Mouse (Mus musculus): ENCODE measurements around the gene Ttc39b.
A peak's percentile ranks its signal among the peaks of the same experiment; 100 is the strongest.
"Not testable (repeated sequence)": the region's sequence is repeated elsewhere in the genome, so short reads cannot be mapped to it uniquely, and the experiment has no call there.

The Ttc39b gene

GRCm38 (mm10) chr4:83273616-83274050, 50.4 kb downstream of the Ttc39b start:
- peak; percentile 98 for DNase-seq (ENCODE audit: low read depth)

- peak; percentile 58 for DNase-seq (ENCODE audit: low read depth)
Observed at GRCm38 (mm10) chr4:83272917-83273615, 51.0 kb downstream of the Ttc39b start.

- DNase-seq (ENCODE audit: low read depth), result no peak
Observed at GRCm38 (mm10) chr4:83270481-83270880, 53.6 kb downstream of the Ttc39b start.

GRCm38 (mm10) chr4:83269614-83270013, 54.4 kb downstream of the Ttc39b start:
- DNase-seq (ENCODE audit: low read depth), result peak; percentile 85

GRCm38 (mm10) chr4:83265926-83266692, 57.9 kb downstream of the Ttc39b start:
- DNase-seq (ENCODE audit: low read depth), result no peak

- no peak for DNase-seq (ENCODE audit: low read depth)
Observed at GRCm38 (mm10) chr4:83264832-83265231, 59.2 kb downstream of the Ttc39b start.

- DNase-seq (ENCODE audit: low read depth), result peak; percentile 53
Observed at GRCm38 (mm10) chr4:83261998-83262397, 62.1 kb downstream of the Ttc39b start.

- no peak for DNase-seq (ENCODE audit: low read depth)
Observed at GRCm38 (mm10) chr4:83259690-83260089, 64.4 kb downstream of the Ttc39b start.

GRCm38 (mm10) chr4:83258273-83258672, 65.8 kb downstream of the Ttc39b start:
- no peak for DNase-seq (ENCODE audit: low read depth)

- no peak for DNase-seq (ENCODE audit: low read depth)
Observed at GRCm38 (mm10) chr4:83257279-83258260, 66.5 kb downstream of the Ttc39b start.

GRCm38 (mm10) chr4:83256779-83257178, 67.3 kb downstream of the Ttc39b start:
- DNase-seq (ENCODE audit: low read depth), result peak; percentile 85

GRCm38 (mm10) chr4:83254941-83255340, 69.1 kb downstream of the Ttc39b start:
- no peak for DNase-seq (ENCODE audit: low read depth)

GRCm38 (mm10) chr4:83253679-83254078, 70.4 kb downstream of the Ttc39b start:
- no peak for DNase-seq (ENCODE audit: low read depth)

- DNase-seq (ENCODE audit: low read depth), result no peak
Observed at GRCm38 (mm10) chr4:83243706-83244105, 80.3 kb downstream of the Ttc39b start.

- no peak for DNase-seq (ENCODE audit: low read depth)
Observed at GRCm38 (mm10) chr4:83241630-83242029, 82.4 kb downstream of the Ttc39b start.

- no peak for DNase-seq (ENCODE audit: low read depth)
Observed at GRCm38 (mm10) chr4:83237656-83238055, 86.4 kb downstream of the Ttc39b start.

- DNase-seq (ENCODE audit: low read depth), result not testable (repeated sequence)
Observed at GRCm38 (mm10) chr4:83235304-83235703, 88.8 kb downstream of the Ttc39b start.

- peak; percentile 14 for DNase-seq (ENCODE audit: low read depth)
Observed at GRCm38 (mm10) chr4:83234739-83235138, 89.3 kb downstream of the Ttc39b start.

- DNase-seq (ENCODE audit: low read depth), result peak; percentile 90
Observed at GRCm38 (mm10) chr4:83234132-83234531, 89.9 kb downstream of the Ttc39b start.

- DNase-seq (ENCODE audit: low read depth), result no peak
Observed at GRCm38 (mm10) chr4:83233181-83234123, 90.6 kb downstream of the Ttc39b start.

GRCm38 (mm10) chr4:83232315-83232880, 91.7 kb downstream of the Ttc39b start:
- DNase-seq (ENCODE audit: low read depth), result no peak
